Mouse (Mus musculus) gastrocnemius, postnatal 36 days (tissue): ENCODE measurements at regions not wholly inside any gene's neighbourhood (a gene's known extent, or its start where the extent isn't known, plus 50 kb on each side); places are given as distances from the start of the nearest gene placed in this dataset.

Source experiments
- DNase-seq, 2 experiments: peaks; one replicate each; pipeline ENCODE4 v3.0.0; 2022
- intact Hi-C: fragments of 180-260 bp; cut with DNase I; formaldehyde crosslinking; loops from one replicate; pipeline ENCODE4 v1.15.1; 2025

DNA sequence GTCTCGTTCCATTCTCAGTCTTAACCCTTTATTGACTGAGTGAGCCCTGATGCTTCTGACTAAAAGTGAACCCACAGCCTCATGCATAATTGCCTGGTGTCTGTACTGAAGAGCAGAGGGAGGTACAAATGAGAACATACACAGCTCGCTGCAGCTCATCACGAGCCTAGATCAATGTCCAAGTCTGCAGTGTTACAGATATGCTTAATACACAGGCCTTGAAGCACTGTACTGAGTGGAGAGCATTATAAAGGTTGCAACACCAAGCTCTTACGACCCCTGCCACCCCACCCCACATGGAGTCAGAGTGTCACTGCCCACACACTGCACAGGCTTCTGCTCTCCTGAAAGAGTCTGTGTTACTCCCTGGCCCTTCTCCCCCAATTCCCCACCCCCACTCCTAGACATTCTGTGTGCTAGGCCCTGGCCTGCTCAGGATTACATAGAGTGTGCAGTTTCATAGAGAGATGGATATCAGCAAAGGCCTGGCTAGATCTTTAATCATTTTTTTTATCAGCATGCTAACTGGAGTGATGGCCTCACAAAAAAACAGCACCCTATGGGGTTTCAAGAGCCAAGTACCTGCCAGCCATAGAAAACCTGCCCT lies 108.5 kb upstream of the Gm12830 start:
- DNase-seq: peak in 1 of 2 experiments; percentile 2
- intact Hi-C loops: no loop called here

GRCm38 (mm10) chr4:114716703-114717102 lies 104.8 kb upstream of the Gm12830 start:
- intact Hi-C loops: no loop called here
- DNase-seq: peak in 1 of 2 experiments; percentile 8

DNA sequence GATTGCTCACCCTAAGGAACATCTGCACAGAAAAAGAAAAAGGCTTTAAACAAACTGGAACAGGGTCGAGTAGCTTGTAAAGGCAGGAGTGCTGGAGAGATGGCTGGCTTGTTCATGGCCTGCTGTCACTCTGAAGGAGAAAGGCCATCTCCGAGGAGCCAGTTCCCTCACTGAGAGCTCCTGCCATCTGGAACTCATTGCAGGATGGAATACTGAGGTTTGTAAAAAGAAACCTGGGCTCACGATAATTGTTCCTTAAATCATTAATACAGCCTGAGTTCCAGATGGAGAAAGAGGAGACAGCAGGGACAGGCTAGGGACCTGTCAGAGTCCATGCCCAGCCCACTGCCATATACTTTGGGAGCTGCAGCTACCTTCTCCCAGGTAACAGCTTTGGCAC lies 100.8 kb upstream of the Gm12830 start:
- DNase-seq: no peak
- intact Hi-C loops: no loop called here

DNA sequence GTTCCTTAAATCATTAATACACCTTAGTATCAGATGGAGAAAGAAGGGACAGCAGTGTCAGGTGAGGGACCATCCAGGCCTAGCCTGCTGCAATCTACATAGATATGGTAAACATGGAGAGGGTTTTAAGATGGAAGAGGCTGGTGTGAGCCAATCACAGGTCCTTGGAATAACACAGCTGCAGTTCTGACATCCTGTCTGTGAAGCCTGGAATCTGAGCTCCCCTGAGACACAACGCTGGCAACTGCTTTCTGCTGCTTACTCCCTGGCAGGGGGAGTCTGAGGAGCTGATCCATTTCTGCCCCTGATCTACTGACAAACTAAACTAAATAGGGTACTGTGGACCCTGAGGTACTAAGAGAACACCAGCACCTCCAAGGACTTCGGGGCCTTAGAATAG lies 100.1 kb upstream of the Gm12830 start:
- no peak for DNase-seq
- intact Hi-C loops: no loop called here

DNA sequence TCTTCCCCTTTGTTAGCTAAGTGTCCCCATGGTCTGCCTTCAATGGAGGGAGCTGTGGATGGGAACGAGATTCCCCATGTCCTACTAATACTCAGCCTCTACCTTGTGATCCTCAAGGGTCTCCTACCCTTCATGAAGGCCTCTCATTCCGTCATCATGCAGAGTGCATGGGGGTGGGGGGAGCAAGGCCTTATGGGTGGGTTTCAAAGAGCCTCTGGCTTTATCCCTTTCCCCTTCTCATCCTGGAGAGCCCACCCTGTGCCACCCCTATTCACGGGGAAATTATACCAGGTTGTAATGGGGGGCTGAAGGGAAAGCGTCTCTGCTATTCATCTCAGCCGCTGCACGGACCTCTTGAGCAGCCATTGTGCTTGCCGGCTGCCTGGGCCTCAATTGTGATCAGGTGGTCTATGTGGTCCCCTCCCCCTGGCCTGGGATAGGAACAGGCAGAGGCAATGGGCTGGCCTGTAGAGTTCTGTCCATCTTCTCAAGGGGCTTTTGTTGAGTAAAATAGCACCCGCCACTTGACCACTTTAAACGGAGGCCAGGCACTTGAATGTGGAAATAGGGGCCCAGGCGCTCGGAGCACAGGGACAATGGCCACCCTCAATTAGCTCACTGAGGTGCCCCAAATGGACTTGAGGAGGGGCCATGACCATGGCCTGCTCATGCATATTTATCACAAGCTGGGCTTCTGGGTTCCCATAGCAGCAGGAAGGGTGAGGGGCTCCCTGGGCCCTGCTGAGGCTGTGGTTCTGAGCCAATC lies 93.1 kb upstream of the Gm12830 start:
- intact Hi-C loops: no loop called here
- no peak for DNase-seq

DNA sequence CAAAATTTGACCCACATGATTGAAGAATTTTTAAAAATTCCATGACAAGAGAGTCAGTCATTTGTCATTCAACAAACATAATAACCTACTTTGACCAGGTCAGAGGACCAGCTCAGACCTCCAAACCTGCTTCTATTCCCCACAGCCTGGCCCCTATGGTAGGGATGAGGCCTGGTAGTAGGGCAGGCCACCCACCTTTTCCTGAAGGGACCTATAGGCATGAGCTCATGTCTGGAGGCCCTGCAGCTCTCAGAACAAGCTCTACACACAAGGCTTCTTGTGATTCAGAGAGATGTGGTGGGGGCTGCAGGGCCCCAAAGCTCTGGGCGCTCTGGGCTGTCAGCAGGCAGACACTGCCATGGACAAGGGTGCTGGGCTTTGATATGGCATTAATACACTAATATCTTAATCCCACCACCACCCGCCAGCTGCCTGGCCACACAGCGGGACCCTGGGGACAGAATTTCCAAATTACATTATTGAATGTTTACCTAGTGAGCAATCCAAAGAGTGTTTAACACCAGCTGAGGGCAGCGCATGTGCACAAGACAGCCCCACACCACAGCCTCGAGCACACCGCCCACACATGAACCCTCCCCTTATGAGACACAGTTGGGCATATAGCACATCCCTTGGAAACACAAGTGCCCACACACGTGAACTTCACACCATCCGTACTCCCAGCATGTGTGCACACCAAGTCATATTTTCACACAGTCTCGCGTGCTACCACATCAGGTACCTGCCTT lies 88.1 kb upstream of the Gm12830 start:
- no peak for DNase-seq
- intact Hi-C loops: no loop called here

DNA sequence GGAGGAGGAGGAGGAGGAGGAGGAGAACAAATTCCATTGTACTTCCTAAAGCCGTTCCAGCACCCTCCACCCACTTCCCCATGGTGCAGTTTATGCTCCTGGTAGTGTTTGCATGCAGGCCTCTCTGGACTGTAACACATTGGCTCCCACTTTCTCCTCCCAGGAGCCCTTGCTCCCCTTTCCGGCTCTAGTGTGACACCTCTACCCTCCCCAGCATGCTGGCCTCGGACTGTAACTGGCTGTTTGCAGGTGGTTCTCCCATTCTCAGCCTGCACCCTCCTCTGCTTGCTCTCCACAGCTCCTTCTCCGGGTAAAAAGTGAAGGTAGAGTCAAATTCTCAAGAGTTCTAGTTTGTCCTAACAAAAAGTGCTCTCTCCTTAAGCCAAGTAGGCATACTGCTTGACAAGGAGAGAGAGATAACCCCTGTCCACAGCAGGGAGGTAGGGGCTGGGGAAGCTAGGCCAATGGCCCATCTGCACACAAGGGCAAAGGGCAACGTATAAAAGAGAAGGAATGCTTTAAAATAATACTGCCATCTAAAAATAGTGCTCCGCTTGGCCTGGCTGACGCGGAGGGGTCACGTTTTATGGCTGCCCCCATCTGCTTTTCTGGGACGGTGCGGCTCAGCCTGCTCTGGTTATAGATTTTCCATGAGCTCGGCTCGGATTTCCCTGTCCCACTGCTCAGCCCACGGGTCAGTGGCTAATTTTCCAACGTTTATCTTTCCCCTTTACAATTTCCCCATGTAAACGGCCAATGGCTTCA lies 82.4 kb upstream of the Gm12830 start:
- intact Hi-C loops: no loop called here
- DNase-seq: no peak

GRCm38 (mm10) chr4:114748131-114748530 lies 73.4 kb upstream of the Gm12830 start:
- no peak for DNase-seq
- intact Hi-C loops: no loop called here

DNA sequence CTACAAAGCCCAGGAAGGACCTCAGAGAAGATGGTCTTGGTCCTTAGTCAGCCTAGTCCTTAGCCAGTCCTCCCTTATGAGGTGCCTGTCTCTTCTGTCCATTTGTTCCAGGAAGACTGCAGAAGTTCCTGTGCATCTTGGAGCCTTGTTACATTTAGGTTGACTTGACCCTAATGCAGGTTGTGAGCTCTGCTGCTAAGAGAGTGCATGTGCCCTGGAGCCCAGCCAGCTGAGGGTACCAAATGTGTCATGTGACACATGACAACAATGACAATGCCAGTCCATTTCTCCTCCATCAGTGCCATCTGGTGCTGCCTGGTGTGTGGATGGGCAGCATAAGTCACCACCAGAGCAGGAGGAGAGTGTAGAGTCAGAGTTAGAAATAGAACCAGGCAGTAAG lies 61.7 kb upstream of the Gm12830 start:
- DNase-seq: no peak
- intact Hi-C loops: no loop called here

DNA sequence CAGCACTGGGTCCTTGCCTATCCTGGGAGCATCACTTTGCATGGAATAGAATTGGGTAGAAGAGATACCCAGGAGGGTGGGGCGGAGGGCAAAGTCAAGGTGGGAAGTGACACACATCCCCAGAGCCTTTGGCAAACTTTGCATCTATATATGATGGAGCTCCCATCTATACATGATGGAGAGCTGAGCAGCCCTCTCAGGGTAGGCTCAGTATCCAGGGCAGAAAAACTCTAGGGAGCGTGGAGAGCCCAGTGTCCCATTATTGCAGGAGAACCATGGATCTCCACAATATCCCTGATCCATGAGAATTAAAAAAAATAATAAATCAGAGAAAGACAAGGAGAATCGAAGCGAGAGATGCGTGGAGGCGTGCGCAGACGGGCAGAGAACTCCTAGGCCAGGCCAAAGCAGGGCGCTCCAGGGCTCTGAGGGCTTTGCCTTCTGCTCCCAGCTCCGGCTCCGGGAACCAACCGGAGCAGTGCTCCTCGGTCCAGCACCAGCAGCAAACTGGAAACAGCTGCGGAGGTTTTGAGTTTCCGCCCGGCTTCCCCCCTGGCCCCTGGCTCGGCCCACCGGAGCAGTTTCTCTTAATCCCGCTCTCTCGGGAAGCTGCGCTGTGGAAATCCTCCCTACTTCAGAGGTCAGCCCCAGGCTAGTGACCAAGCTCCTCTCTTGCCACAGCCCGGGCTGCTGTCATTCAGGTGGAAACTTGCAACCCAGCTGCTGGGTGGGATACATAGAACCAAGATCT lies 54.7 kb upstream of the Gm12830 start:
- intact Hi-C loops: no loop called here
- DNase-seq: no peak
